Mouse (Mus musculus): ENCODE results near the gene Tdrd1.

The Tdrd1 gene

DNA sequence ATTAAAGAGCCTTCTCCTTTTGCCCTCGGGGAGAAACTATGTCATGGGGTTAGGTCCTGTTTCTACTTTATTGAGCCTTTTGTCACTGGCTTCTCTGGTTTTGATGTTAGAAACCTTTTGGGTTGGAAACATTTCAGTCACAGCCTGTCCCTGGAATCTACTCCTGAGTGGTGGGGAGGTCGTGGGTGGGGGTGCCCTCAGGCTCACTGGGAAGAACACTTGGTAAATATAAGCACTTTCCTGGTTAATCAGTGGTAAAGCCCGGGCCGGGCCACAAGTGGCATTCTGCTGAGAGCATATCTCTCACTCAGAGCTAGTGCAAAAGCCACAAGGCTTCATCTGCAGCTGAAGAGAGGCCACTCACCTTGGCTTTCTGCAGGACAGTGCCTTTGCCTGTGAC, 87.8 kb downstream of the Tdrd1 start:
- no peak for DNase-seq (ENCODE audit: low spot score in 2 of 2)

DNA sequence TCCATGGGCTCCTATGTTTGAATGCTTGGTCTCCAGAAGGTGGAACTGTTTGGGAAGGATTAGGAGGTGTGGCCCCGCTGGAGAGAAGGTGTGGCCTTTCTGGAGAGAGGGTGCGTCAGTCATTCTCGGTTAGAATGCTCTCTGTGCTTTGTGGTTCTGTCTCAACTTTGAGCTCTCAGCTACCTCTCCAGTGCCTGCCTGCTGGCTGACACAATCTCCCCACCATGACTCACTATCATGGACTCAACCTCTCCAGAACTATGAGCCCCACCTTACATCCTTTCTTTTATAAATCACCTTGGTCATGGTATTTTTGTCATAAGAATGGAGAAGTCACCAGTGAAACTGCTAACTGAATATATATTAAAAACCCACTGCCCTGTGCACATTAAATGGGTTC, 88.6 kb downstream of the Tdrd1 start:
- no peak for DNase-seq (ENCODE audit: low spot score in 2 of 2)

DNA sequence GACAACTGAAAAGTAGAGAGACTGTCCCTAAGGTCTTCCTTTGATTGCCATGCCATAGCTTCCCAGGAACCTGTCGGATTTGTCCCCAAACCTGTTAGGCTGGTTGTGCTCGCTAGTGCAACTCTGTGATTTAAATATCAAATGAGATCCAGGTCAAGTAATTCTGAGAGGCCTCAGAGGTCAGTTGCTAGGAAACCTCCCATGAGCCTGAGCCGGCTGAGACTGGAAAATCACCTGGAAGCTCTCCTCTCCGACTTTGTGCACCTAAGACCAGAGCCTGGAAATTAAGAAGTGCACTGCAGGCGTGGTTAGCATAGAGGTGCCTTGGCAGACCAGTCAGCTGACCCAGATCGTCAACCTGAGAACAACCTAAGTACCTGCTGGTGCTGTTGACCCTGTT, 89.1 kb downstream of the Tdrd1 start:
- peak in 1 of 2 experiments; percentile 38 for DNase-seq (ENCODE audit: low spot score in 2 of 2)

Measured in urinary bladder, postnatal 36 days (tissue).